Mouse (Mus musculus) megakaryocyte, embryonic 14.5 days (primary cell): ENCODE data around the gene Abi3bp.

Source experiments
- FLI1 ChIP-seq: IDR thresholded peaks from 2 replicates; pipeline ENCODE4 v1.6.1; 2012; ENCODE audit warnings: low read length, inconsistent platforms, mixed read lengths
- GATA1 ChIP-seq: IDR thresholded peaks from 3 replicates; pipeline ENCODE4 v1.6.1; 2012; ENCODE audit warnings: mixed read lengths, low read length, inconsistent platforms, borderline replicate concordance

DNA sequence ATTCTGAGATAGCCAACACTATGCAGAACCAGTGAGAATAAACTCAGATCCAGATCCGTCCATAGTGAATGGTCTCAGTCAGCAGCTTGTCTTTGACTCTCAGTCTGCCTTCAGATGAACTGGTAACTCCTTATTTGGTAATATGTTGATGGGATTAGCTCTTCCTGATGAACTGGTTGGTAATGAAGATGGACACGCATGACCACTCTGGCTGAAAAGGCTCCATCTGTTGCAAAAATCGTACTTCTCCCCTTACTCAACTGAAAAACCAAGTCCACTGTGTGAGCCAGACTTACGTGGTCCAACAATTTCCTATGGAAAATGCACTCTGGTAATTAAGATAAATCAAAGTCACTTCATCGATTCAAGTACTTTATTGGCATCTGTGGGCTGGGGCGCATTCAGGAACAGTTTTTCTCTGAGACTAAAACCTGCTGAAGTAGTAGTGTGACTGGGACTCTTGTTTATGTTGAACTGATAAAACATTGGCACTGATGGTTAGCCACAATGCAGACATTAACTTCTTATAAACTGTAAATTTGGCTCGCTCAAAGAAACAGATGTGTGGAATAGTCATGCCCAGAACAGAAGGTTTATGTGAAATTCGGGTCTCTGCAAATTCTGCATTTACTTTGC lies 203.4 kb downstream of the Abi3bp start:
- TF ChIP-seq GATA1 (no peak), FLI1 (no peak)
